Mouse (Mus musculus) midbrain, embryonic 11.5 days (tissue): ENCODE data around the gene Lama5. TPM values are rescaled to one million over a fixed set of nuclear protein-coding genes. Genes with fewer than 3 reads are reported as not detected.
"Not testable (repeated sequence)": the region's sequence is repeated elsewhere in the genome, so short reads cannot be mapped to it uniquely, and the experiment has no call there.

ENCODE experiments used
- ATAC-seq: fragments of 200-750 bp; cut with Nextera tagmentation; 2 replicates; pipeline ENCODE4 v1.8.0; 2017; ENCODE audit warnings: moderate TSS enrichment, moderate library complexity; ENCODE audit not compliant: low FRiP score
- DNase-seq: peaks from one replicate; pipeline ENCODE4 v3.0.0; 2015; ENCODE audit warnings: low spot score; ENCODE audit errors: missing footprints
- H3K27ac ChIP-seq: fragments of 300-500 bp; sonication (generic); 2 replicates; pipeline ENCODE4 v1.5.1; 2014; ENCODE audit warnings: low read depth, low read length
- H3K27me3 ChIP-seq: fragments of 300-500 bp; sonication (generic); 2 replicates; pipeline ENCODE4 v1.6.1; 2014; ENCODE audit warnings: mild to moderate bottlenecking, low read length, moderate library complexity, mixed read lengths; ENCODE audit not compliant: control insufficient read depth, insufficient read depth
- H3K36me3 ChIP-seq: fragments of 300-500 bp; sonication (generic); 2 replicates; pipeline ENCODE4 v1.6.1; 2014; ENCODE audit warnings: mild to moderate bottlenecking, low read length, moderate library complexity, mixed read lengths; ENCODE audit not compliant: control insufficient read depth, insufficient read depth
- H3K4me1 ChIP-seq: fragments of 300-500 bp; sonication (generic); 2 replicates; pipeline ENCODE4 v1.6.1; 2014; ENCODE audit warnings: low read length; ENCODE audit not compliant: control insufficient read depth, insufficient read depth
- H3K4me2 ChIP-seq: fragments of 300-500 bp; sonication (generic); 2 replicates; pipeline ENCODE4 v1.6.1; 2014; ENCODE audit warnings: mild to moderate bottlenecking, moderate library complexity
- H3K4me3 ChIP-seq: fragments of 300-500 bp; sonication (generic); 2 replicates; pipeline ENCODE4 v1.5.1; 2014; ENCODE audit warnings: low read depth, low read length
- H3K9ac ChIP-seq: fragments of 300-500 bp; sonication (generic); 2 replicates; pipeline ENCODE4 v1.6.1; 2014; ENCODE audit warnings: low read length
- H3K9me3 ChIP-seq: fragments of 300-500 bp; sonication (generic); 2 replicates; pipeline ENCODE4 v1.6.1; 2016; ENCODE audit warnings: low read length; ENCODE audit not compliant: control insufficient read depth
- whole genome bisulfite sequencing: fragments of 180-500 bp; shearing (Covaris S2); extraction: QIAGEN DNeasy Blood & Tissue Kit; methylation state at CpG from one replicate; pipeline ENCODE4 v1.1.7; 2014; 5-methylcytosine and 5-hydroxymethylcytosine counted together
- polyA plus RNA-seq: library from polyadenylated mRNA; unstranded; fragments of >200 nt; fragmentation: Nextera tagmentation; extraction: Ambion mirVana; gene quantifications from 2 replicates; pipeline ENCODE4 v1.2.1, GENCODE M21; 2014

Lama5 gene
- polyA plus RNA-seq, 1 experiment from 2014 or later, result 3.9 TPM

- no peak for DNase-seq
- Histone ChIP-seq H3K4me3 (no peak overlapping the region), H3K4me1 (peaks cover 6% of the 10 kb centered on the region; the same call in 1 of the 2 replicates), H3K36me3 (no peaks in the 10 kb centered on the region; the same call in 1 of the 2 replicates), H3K4me2 (no peak overlapping the region), H3K9me3 (no peaks in the 10 kb centered on the region), H3K9ac (no peak overlapping the region), H3K27ac (no peak overlapping the region), H3K27me3 (no peaks in the 10 kb centered on the region)
- no peak for ATAC-seq
- 92% methylated on average over 10 of the region's 10 CpGs for WGBS
These were observed 37.2 kb upstream of the Lama5 start for GRCm38 (mm10) chr2:180262891-180263290.

DNA sequence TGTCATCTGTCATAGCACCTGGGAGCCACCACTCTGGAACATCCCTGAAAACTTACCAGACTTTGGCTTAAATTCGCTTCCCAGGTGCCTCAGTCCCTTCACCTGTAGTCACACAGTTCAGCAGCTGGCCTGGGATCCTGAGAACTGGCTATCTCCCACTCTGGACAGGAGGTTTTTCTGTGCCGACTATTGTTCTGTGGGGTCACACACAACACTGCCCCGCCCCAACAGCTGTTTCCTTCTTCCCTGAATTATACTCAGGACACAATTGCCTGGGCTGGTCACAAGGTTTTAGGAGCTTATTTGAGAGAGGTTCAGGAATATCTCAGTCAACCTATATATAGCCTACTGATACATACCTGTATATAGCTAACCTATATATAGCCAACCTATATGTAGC lies 36.8 kb upstream of the Lama5 start:
- no peaks in the 10 kb centered on the region for H3K9me3 ChIP-seq
- H3K9ac ChIP-seq, result no peak overlapping the region
- H3K36me3 ChIP-seq, result no peaks in the 10 kb centered on the region; the same call in 1 of the 2 replicates
- no peak for ATAC-seq
- no peak overlapping the region for H3K4me2 ChIP-seq
- DNase-seq, result peak; percentile 70
- H3K4me3 ChIP-seq, result no peak overlapping the region
- H3K4me1 ChIP-seq, result peaks cover 6% of the 10 kb centered on the region; the same call in 1 of the 2 replicates
- H3K27me3 ChIP-seq, result no peaks in the 10 kb centered on the region
- H3K27ac ChIP-seq, result no peak overlapping the region
- 90% methylated on average over 3 of the region's 3 CpGs for WGBS

DNA sequence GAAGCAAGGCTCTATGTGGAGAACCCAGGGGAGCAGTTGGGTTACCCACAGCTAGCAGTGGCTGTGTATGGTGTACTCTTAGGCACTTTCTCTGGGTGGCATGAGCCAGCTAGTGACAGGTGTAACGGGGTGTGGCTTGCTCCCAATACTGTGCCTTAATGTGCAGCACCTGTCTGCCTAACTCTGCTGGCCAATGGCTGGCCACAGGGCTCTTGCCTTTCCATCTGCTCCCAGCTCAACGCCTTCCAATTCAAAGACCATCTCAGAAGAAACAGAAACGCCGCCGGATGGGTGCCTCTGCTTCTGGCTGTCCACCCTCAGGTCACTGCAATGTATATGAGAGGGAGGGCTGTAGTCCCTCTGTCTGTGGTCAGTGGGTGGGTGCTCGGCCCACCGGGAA lies 36.2 kb upstream of the Lama5 start:
- H3K9me3 ChIP-seq, result no peaks in the 10 kb centered on the region
- 89% methylated on average over 7 of the region's 7 CpGs for WGBS
- no peak overlapping the region for H3K4me2 ChIP-seq
- no peak overlapping the region for H3K27ac ChIP-seq
- no peaks in the 10 kb centered on the region for H3K27me3 ChIP-seq
- DNase-seq (peak; percentile 69), ATAC-seq (no peak)
- H3K4me3 ChIP-seq, result no peak overlapping the region
- H3K36me3 ChIP-seq, result no peaks in the 10 kb centered on the region; the same call in 1 of the 2 replicates
- no peak overlapping the region for H3K9ac ChIP-seq
- H3K4me1 ChIP-seq, result peaks cover 6% of the 10 kb centered on the region; the same call in 1 of the 2 replicates

- no peaks in the 10 kb centered on the region; the same call in 1 of the 2 replicates for H3K36me3 ChIP-seq
- H3K27ac ChIP-seq, result no peak overlapping the region
- no peak overlapping the region for H3K4me3 ChIP-seq
- no peak overlapping the region for H3K4me2 ChIP-seq
- DNase-seq, result peak; percentile 77
- WGBS, result 62% methylated on average over 8 of the region's 8 CpGs
- H3K4me1 ChIP-seq, result peaks cover 11% of the 10 kb centered on the region
- no peaks in the 10 kb centered on the region for H3K9me3 ChIP-seq
- no peaks in the 10 kb centered on the region for H3K27me3 ChIP-seq
- ATAC-seq, result no peak
- no peak overlapping the region for H3K9ac ChIP-seq
These were observed 35.2 kb upstream of the Lama5 start for GRCm38 (mm10) chr2:180260610-180261480.

- 75% methylated on average over 17 of the region's 17 CpGs for WGBS
- H3K4me2 ChIP-seq, H3K9ac ChIP-seq, H3K27me3 ChIP-seq, H3K9me3 ChIP-seq, ATAC-seq, H3K36me3 ChIP-seq, H3K27ac ChIP-seq, H3K4me3 ChIP-seq: not testable (repeated sequence)
- peak; percentile 83 for DNase-seq
- peaks cover 13% of the 10 kb centered on the region for H3K4me1 ChIP-seq
These were observed 34.4 kb upstream of the Lama5 start for GRCm38 (mm10) chr2:180259826-180260609.

- 80% methylated on average over 10 of the region's 10 CpGs for WGBS
These were observed 33.4 kb upstream of the Lama5 start for GRCm38 (mm10) chr2:180258951-180259484.

DNA sequence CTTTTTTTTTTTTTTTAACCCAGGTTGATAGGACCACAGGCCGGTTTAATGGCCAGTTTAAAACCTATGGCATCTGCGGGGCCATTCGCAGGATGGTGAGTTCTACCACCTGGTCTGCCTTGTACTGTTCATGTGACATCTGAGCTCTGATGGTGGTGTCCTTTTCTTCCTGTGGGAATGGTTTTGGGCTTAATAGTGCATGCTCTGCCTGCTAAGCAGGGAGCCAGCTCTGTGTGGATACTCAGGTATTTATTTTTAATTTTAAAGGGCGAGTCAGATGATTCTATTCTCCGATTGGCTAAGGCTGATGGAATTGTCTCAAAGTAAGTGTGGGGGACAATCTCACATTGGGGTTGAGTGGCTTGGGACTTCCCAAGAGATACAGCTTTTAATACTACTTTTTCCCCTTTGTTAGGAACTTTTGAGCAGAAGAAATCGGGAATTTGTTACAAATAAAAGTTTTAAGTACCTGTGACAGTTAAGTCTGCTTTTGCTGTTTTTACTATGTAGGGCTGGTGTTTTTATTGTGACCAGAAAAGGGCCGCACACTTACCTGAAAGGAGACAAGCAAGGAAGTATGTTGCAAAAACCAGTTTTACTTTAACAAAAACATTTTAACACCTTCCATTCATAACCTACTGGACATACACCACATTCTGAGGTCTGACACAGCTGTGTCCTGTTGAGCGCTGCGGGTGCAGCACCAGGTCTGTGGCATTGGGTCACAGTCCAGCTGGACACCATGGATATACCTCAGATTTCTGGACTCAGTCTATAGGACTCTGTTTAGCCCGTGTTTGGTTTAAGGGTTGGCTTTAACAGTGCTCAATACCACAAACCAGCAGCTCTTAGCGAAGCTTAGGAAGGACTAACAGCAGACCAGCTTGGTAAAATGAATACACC lies 32.6 kb upstream of the Lama5 start:
- peak; percentile 74 for DNase-seq
- Histone ChIP-seq H3K36me3 (no peaks in the 10 kb centered on the region), H3K4me2 (peak overlapping the region; percentile 82), H3K4me1 (peaks cover 13% of the 10 kb centered on the region), H3K27me3 (no peaks in the 10 kb centered on the region), H3K9ac (peak overlapping the region; percentile 85), H3K4me3 (peak overlapping the region; percentile 77), H3K9me3 (no peaks in the 10 kb centered on the region), H3K27ac (no peak overlapping the region)
- ATAC-seq, result no peak
- WGBS, result 54% methylated on average over 11 of the region's 11 CpGs

More at GRCm38 (mm10) chr2:180258951-180259484, 33.4 kb upstream of the Lama5 start:
- ATAC-seq, H3K9ac ChIP-seq, H3K36me3 ChIP-seq, H3K4me3 ChIP-seq, H3K27ac ChIP-seq, H3K9me3 ChIP-seq, H3K4me2 ChIP-seq, H3K27me3 ChIP-seq: not testable (repeated sequence)
- H3K4me1 ChIP-seq, result peaks cover 13% of the 10 kb centered on the region
- peak; percentile 28 for DNase-seq

DNA sequence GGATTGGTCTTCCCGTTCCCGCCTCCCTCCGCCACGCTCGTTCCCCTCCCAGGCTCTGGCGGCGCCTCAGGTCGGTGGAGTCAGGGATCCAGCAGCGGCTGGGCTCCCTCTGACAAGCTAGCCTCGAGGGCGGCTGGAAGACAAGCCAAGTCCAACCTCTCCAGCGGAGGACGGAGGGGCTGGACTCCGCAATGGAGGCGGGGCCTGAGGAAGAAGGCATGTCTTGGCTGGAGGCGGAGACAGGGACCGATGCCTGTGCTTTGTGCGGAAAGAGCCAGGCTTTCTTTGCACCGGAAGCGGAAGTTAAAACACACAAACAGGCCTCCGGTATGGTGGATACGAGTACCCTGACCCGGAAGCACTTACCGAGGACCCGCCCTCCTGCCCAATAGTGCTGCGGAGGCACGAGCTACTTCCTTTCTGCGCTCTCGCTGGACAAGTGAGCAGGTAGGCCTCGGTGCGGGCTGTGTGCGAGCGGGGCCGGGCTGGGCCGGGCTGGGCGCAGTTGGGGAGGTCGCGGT lies 31.4 kb upstream of the Lama5 start, which contains the start of gene Rps21:
Gene Rps21, plus strand, starts transcription at position 377 of the 521 bp plus-strand sequence.
- Histone ChIP-seq H3K36me3 (no peaks in the 10 kb centered on the region), H3K27ac (peak within 1 kb of the TSS; percentile 91), H3K4me1 (peaks cover 13% of the 10 kb centered on the region), H3K27me3 (no peaks in the 10 kb centered on the region), H3K4me3 (peak within 1 kb of the TSS; percentile 77), H3K9ac (peak within 1 kb of the TSS; percentile 85), H3K9me3 (no peaks in the 10 kb centered on the region), H3K4me2 (peak within 1 kb of the TSS; percentile 82)
- peak; percentile 100 for DNase-seq
- under 1% methylated on average over 38 of the region's 38 CpGs for WGBS
- peak; percentile 96 for ATAC-seq
